Mouse (Mus musculus) embryonic facial prominence, embryonic 10.5 days (tissue): Measurements from ENCODE around the gene Ube3b. TPM values are rescaled to one million over a fixed set of nuclear protein-coding genes. Genes with fewer than 3 reads are reported as not detected.

Experiments used
- DNase-seq: peaks from one replicate; pipeline ENCODE4 v3.0.0-alpha.2; 2017; ENCODE audit warnings: low spot score
- H3K27ac ChIP-seq: fragments of 300-500 bp; sonication (generic); replicated peaks from 2 replicates; pipeline ENCODE4 v1.5.1; 2016; ENCODE audit warnings: mild to moderate bottlenecking
- H3K27me3 ChIP-seq: fragments of 300-500 bp; sonication (generic); replicated peaks from 2 replicates; pipeline ENCODE4 v1.6.1; 2016; ENCODE audit warnings: low read depth, mild to moderate bottlenecking; ENCODE audit not compliant: poor library complexity, severe bottlenecking
- H3K36me3 ChIP-seq: fragments of 300-500 bp; sonication (generic); replicated peaks from 2 replicates; pipeline ENCODE4 v1.6.1; 2016; ENCODE audit warnings: mild to moderate bottlenecking, moderate library complexity
- H3K4me1 ChIP-seq: fragments of 300-500 bp; sonication (generic); 2 replicates; pipeline ENCODE4 v1.6.1; 2016
- H3K4me3 ChIP-seq: fragments of 300-500 bp; sonication (generic); 2 replicates; pipeline ENCODE4 v1.5.1; 2016; ENCODE audit warnings: mild to moderate bottlenecking, moderate library complexity
- H3K9me3 ChIP-seq: fragments of 300-500 bp; sonication (generic); 2 replicates; pipeline ENCODE4 v1.6.1; 2016; ENCODE audit warnings: mild to moderate bottlenecking
- WGBS: fragments of 180-500 bp; shearing (Covaris S2); methylation state at CpG from one replicate; pipeline ENCODE4 v1.1.7; 2016; 5-methylcytosine and 5-hydroxymethylcytosine counted together
- polyA plus RNA-seq: library from polyadenylated mRNA; unstranded; fragments of >200 nt; fragmentation: Nextera tagmentation; extraction: Ambion mirVana; gene quantifications from 2 replicates; pipeline ENCODE4 v1.2.1, GENCODE M21; 2016

Ube3b gene
- polyA plus RNA-seq, 1 experiment from 2014 or later = 54.3 TPM

DNA sequence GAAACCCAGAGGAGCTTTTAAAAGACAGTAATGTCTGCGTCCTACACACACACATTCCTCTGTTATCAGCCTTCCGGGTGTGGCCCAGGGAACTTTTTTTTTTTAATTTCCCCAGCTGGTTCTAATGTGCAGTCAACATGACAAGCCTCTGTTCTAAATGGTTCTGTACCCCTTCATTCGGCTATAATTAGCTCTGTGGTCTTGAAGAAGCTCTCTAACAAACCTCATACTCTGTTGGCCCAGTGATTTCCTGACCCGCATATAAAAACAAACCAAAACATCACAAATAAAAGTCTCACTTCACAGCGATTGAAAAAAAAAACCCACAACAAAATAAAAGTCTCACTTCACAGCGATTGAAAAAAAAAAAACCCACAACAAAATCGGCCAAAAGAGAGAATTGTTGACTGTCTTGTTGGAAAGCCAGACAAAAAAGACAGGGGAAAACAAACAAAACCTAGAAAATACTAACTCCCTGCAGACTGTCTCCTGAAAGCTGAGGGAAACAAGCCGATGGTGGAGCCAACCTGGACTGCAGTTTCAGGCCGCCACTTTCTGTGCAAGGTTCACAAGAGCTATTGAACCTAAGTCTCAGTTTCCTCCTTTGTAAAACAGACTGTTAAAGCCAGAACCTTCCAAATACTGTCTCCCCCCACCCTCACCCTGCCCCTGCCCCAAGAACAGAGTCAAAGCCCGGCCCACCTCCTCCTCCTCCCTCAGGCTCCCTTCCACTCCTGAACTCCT lies 2.1 kb upstream of the Ube3b start:
- 69% methylated on average over 10 of the region's 10 CpGs for WGBS

DNA sequence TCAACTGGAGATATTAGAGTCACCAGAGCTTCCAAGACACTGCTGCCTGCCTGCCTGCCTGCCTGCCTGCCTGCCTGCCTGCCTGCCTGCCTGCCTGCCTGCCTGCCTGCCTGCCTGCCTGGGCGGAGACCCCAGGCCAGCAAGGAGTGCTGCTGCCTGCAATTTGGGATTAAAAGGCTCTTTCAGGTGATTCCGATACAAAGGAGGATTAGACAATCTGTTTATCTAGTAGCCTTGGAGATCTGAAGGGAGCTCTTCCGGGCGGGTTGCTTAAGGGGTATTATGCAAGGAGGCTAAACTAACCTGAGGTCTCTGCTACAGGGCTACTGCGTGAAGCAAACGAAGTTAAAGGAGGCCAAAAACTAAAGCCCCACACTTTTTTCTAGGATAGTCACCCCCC lies 1.5 kb upstream of the Ube3b start:
- peak overlapping the region; percentile 96 for H3K27ac ChIP-seq
- H3K36me3 ChIP-seq = peaks cover 48% of the 10 kb centered on the region
- 32% methylated on average over 6 of the region's 6 CpGs for WGBS
- no peaks in the 10 kb centered on the region for H3K9me3 ChIP-seq
- peak overlapping the region; percentile 96 for H3K4me3 ChIP-seq
- H3K27me3 ChIP-seq = no peaks in the 10 kb centered on the region
- peaks cover 56% of the 10 kb centered on the region for H3K4me1 ChIP-seq
- DNase-seq = no peak

More for the DNA sequence above, 2.1 kb upstream of the Ube3b start:
- H3K9me3 ChIP-seq = no peaks in the 10 kb centered on the region
- no peaks in the 10 kb centered on the region for H3K27me3 ChIP-seq
- no peak for DNase-seq
- peaks cover 49% of the 10 kb centered on the region for H3K36me3 ChIP-seq
- peaks cover 62% of the 10 kb centered on the region for H3K4me1 ChIP-seq
- peak overlapping the region; percentile 96 for H3K4me3 ChIP-seq
- H3K27ac ChIP-seq = peak overlapping the region; percentile 96

DNA sequence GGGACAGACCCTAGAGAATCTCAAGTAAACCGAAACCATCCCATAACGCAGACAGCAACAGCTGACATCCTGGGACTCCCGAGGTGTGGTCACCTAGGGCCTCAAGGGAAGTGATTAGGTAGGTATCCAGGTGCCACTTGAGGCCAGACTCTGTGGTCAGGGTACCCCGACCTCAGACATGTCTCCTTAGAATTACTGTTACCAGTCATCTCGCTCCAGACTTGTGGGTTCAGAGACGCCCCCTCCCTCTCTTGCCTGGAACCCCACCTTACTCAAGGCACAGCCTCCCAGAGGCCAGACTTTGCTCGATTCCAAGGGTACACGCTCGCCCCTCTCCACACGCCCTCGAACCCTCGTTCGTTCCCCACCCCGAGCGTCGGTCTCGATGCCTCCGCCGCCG lies 644 bp upstream of the Ube3b start:
- no peaks in the 10 kb centered on the region for H3K27me3 ChIP-seq
- H3K9me3 ChIP-seq = no peaks in the 10 kb centered on the region
- H3K36me3 ChIP-seq = peaks cover 48% of the 10 kb centered on the region
- peaks cover 48% of the 10 kb centered on the region for H3K4me1 ChIP-seq
- DNase-seq = no peak
- H3K4me3 ChIP-seq = peak overlapping the region; percentile 96
- WGBS = 1% methylated on average over 20 of the region's 20 CpGs
- peak overlapping the region; percentile 96 for H3K27ac ChIP-seq

GRCm38 (mm10) chr5:114381013-114381351 lies 575 bp downstream of the Ube3b start:
- Histone ChIP-seq H3K36me3 (peaks cover 48% of the 10 kb centered on the region), H3K4me3 (peak overlapping the region; percentile 96), H3K9me3 (no peaks in the 10 kb centered on the region), H3K27ac (peak overlapping the region; percentile 96), H3K4me1 (peaks cover 44% of the 10 kb centered on the region), H3K27me3 (no peaks in the 10 kb centered on the region)
- DNase-seq = no peak
- under 1% methylated on average over 18 of the region's 18 CpGs for WGBS

GRCm38 (mm10) chr5:114383184-114383904 lies 2.9 kb downstream of the Ube3b start:
- peaks cover 59% of the 10 kb centered on the region for H3K36me3 ChIP-seq
- H3K27me3 ChIP-seq = no peaks in the 10 kb centered on the region
- no peak overlapping the region for H3K4me3 ChIP-seq
- DNase-seq = peak; percentile 62
- no peak overlapping the region for H3K27ac ChIP-seq
- H3K4me1 ChIP-seq = peaks cover 31% of the 10 kb centered on the region
- 80% methylated on average over 9 of the region's 9 CpGs for WGBS
- no peaks in the 10 kb centered on the region for H3K9me3 ChIP-seq

- DNase-seq = no peak
- H3K27me3 ChIP-seq = no peaks in the 10 kb centered on the region
- 91% methylated on average over 8 of the region's 8 CpGs for WGBS
- no peaks in the 10 kb centered on the region for H3K9me3 ChIP-seq
- H3K27ac ChIP-seq = no peak overlapping the region
- peaks cover 70% of the 10 kb centered on the region for H3K36me3 ChIP-seq
- no peak overlapping the region for H3K4me3 ChIP-seq
- H3K4me1 ChIP-seq = peaks cover 20% of the 10 kb centered on the region
These were observed 4.0 kb downstream of the Ube3b start for GRCm38 (mm10) chr5:114384448-114384847.

GRCm38 (mm10) chr5:114393169-114393568 lies 12.8 kb downstream of the Ube3b start:
- WGBS = 87% methylated on average over 9 of the region's 9 CpGs

GRCm38 (mm10) chr5:114406592-114406991 lies 26.2 kb downstream of the Ube3b start:
- WGBS = 89% methylated on average over 14 of the region's 14 CpGs
- H3K27me3 ChIP-seq = no peaks in the 10 kb centered on the region
- peaks cover 100% of the 10 kb centered on the region for H3K36me3 ChIP-seq

More at GRCm38 (mm10) chr5:114393169-114393568, 12.8 kb downstream of the Ube3b start:
- Histone ChIP-seq H3K4me3 (no peak overlapping the region), H3K4me1 (no peaks in the 10 kb centered on the region), H3K27ac (no peak overlapping the region), H3K9me3 (no peaks in the 10 kb centered on the region), H3K36me3 (peaks cover 100% of the 10 kb centered on the region), H3K27me3 (no peaks in the 10 kb centered on the region)
- no peak for DNase-seq

GRCm38 (mm10) chr5:114407269-114407668 lies 26.9 kb downstream of the Ube3b start:
- 90% methylated on average over 10 of the region's 10 CpGs for WGBS
- no peak overlapping the region for H3K27ac ChIP-seq
- no peaks in the 10 kb centered on the region for H3K27me3 ChIP-seq
- H3K4me3 ChIP-seq = no peak overlapping the region
- no peaks in the 10 kb centered on the region for H3K9me3 ChIP-seq
- peaks cover 100% of the 10 kb centered on the region for H3K36me3 ChIP-seq
- H3K4me1 ChIP-seq = peaks cover 1% of the 10 kb centered on the region; the same call in 1 of the 2 replicates
- DNase-seq = no peak

More at GRCm38 (mm10) chr5:114406592-114406991, 26.2 kb downstream of the Ube3b start:
- Histone ChIP-seq H3K4me3 (no peak overlapping the region), H3K9me3 (no peaks in the 10 kb centered on the region), H3K27ac (no peak overlapping the region), H3K4me1 (no peaks in the 10 kb centered on the region)
- no peak for DNase-seq

GRCm38 (mm10) chr5:114407810-114408209 lies 27.4 kb downstream of the Ube3b start:
- Histone ChIP-seq H3K27ac (no peak overlapping the region), H3K9me3 (no peaks in the 10 kb centered on the region), H3K4me1 (peaks cover 6% of the 10 kb centered on the region; the same call in 1 of the 2 replicates), H3K4me3 (no peak overlapping the region), H3K36me3 (peaks cover 100% of the 10 kb centered on the region), H3K27me3 (no peaks in the 10 kb centered on the region)
- DNase-seq = no peak
- 87% methylated on average over 9 of the region's 9 CpGs for WGBS

DNA sequence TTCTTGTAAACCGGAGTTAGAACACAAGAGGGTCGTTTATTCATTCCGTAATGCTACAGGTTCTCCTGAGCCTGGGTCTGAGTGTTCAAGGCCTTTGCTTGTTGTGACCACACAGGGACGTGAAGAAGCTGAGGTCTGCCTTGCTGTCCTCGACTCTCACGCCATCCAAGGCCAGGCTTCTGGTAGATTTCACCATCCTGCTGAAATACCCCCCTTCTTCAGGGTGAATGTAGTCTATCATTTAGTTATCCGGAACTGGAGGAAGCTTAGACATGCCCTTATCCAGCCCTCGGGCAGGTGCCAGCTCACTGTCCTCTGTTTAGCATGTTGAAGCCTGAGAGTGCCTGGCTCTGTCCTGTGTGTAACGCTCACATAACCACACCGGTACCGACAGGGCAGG lies 28.4 kb downstream of the Ube3b start:
- Histone ChIP-seq H3K36me3 (peaks cover 100% of the 10 kb centered on the region), H3K9me3 (no peaks in the 10 kb centered on the region), H3K4me3 (no peak overlapping the region), H3K27ac (no peak overlapping the region), H3K27me3 (no peaks in the 10 kb centered on the region), H3K4me1 (peaks cover 7% of the 10 kb centered on the region; the same call in 1 of the 2 replicates)
- 93% methylated on average over 11 of the region's 11 CpGs for WGBS
- no peak for DNase-seq

- Histone ChIP-seq H3K27me3 (no peaks in the 10 kb centered on the region), H3K27ac (no peak overlapping the region), H3K9me3 (no peaks in the 10 kb centered on the region), H3K4me3 (no peak overlapping the region), H3K36me3 (peaks cover 100% of the 10 kb centered on the region), H3K4me1 (peaks cover 7% of the 10 kb centered on the region; the same call in 1 of the 2 replicates)
- no peak for DNase-seq
- WGBS = 94% methylated on average over 13 of the region's 13 CpGs
These were observed 30.0 kb downstream of the Ube3b start for GRCm38 (mm10) chr5:114410429-114410828.
